Mouse (Mus musculus) cerebellum, postnatal 36 days (tissue): ENCODE measurements around the gene Traf4.
A peak's percentile ranks its signal among the peaks of the same experiment; 100 is the strongest.
"Not testable (repeated sequence)": the region's sequence is repeated elsewhere in the genome, so short reads cannot be mapped to it uniquely, and the experiment has no call there.

Experiments
- DNase-seq, 2 experiments: peaks; one replicate each; pipeline ENCODE4 v3.0.0; 2021 to 2022; ENCODE audit warnings: mixed read lengths in 2 of 2

Gene Traf4

GRCm38 (mm10) chr11:78164924-78165760 lies at the start of gene Traf4:
Gene Traf4 (minus strand): TSS chr11:78165589.
- peak; percentile 72 to 77 for DNase-seq

- no peak for DNase-seq
Observed at GRCm38 (mm10) chr11:78213086-78213817, 47.9 kb upstream of the Traf4 start.

GRCm38 (mm10) chr11:78211513-78211912 lies 46.1 kb upstream of the Traf4 start:
- no peak for DNase-seq

GRCm38 (mm10) chr11:78210615-78211014 lies 45.2 kb upstream of the Traf4 start:
- no peak for DNase-seq

- DNase-seq: no peak
Observed at GRCm38 (mm10) chr11:78209886-78210285, 44.5 kb upstream of the Traf4 start.

- DNase-seq: no peak
Observed at GRCm38 (mm10) chr11:78207190-78207589, 41.8 kb upstream of the Traf4 start.

- no peak for DNase-seq
Observed at GRCm38 (mm10) chr11:78205361-78206206, 40.2 kb upstream of the Traf4 start.

GRCm38 (mm10) chr11:78204287-78204686 lies 38.9 kb upstream of the Traf4 start:
- DNase-seq: no peak

GRCm38 (mm10) chr11:78202372-78202771 lies 37.0 kb upstream of the Traf4 start:
- DNase-seq: no peak

GRCm38 (mm10) chr11:78195101-78195863 lies 29.9 kb upstream of the Traf4 start:
- DNase-seq: no peak

GRCm38 (mm10) chr11:78194411-78195100 lies 29.2 kb upstream of the Traf4 start:
- DNase-seq: peak in 1 of 2 experiments; percentile 32

- DNase-seq: no peak
Observed at GRCm38 (mm10) chr11:78193113-78193512, 27.7 kb upstream of the Traf4 start, which contains the start of gene Proca1. Gene Proca1 (plus strand): TSS chr11:78193392.

- DNase-seq: no peak
Observed at GRCm38 (mm10) chr11:78190041-78190440, 24.7 kb upstream of the Traf4 start.

- DNase-seq: peak in 1 of 2 experiments; percentile 24
Observed at GRCm38 (mm10) chr11:78189234-78190040, 24.0 kb upstream of the Traf4 start.

GRCm38 (mm10) chr11:78188331-78189233 lies 23.2 kb upstream of the Traf4 start, which contains the start of gene Rab34:
Gene Rab34 (plus strand): TSS chr11:78188430.
- peak in 1 of 2 experiments; percentile 29 for DNase-seq

- DNase-seq: not testable (repeated sequence)
Observed at GRCm38 (mm10) chr11:78184702-78185101, 19.3 kb upstream of the Traf4 start.

GRCm38 (mm10) chr11:78183884-78184514 lies 18.6 kb upstream of the Traf4 start:
- no peak for DNase-seq

- DNase-seq: peak; percentile 77 to 88
Observed at GRCm38 (mm10) chr11:78182961-78183844, 17.8 kb upstream of the Traf4 start, which contains the start of gene Rpl23a. Gene Rpl23a (minus strand): TSS chr11:78183584.
